Mouse (Mus musculus): ENCODE data around the gene Cd164l2. TPM values are rescaled to one million over a fixed set of nuclear protein-coding genes. Genes with fewer than 3 reads are reported as not detected.

The Cd164l2 gene
- total RNA-seq, 2 experiments from 2014 or later, result not detected

GRCm38 (mm10) chr4:133223875-133224274, 11.9 kb downstream of the Cd164l2 start:
- no peak for DNase-seq

- DNase-seq, result peak; percentile 62 to 77
Observed at GRCm38 (mm10) chr4:133226073-133226472, 14.1 kb downstream of the Cd164l2 start.

GRCm38 (mm10) chr4:133227636-133228035, 15.7 kb downstream of the Cd164l2 start:
- DNase-seq, result no peak

GRCm38 (mm10) chr4:133229582-133229981, 17.7 kb downstream of the Cd164l2 start:
- DNase-seq, result no peak

GRCm38 (mm10) chr4:133233285-133233976, 21.5 kb downstream of the Cd164l2 start:
- DNase-seq, result peak; percentile 68 to 75

GRCm38 (mm10) chr4:133234771-133235170, 22.8 kb downstream of the Cd164l2 start:
- DNase-seq, result no peak

GRCm38 (mm10) chr4:133235415-133235814, 23.5 kb downstream of the Cd164l2 start:
- no peak for DNase-seq

- DNase-seq, result no peak
Observed at GRCm38 (mm10) chr4:133237911-133238310, 26.0 kb downstream of the Cd164l2 start.

- DNase-seq, result peak; percentile 94 to 98
Observed at GRCm38 (mm10) chr4:133240490-133240921, 28.6 kb downstream of the Cd164l2 start, which contains the start of gene Map3k6. Map3k6 (plus strand) TSS chr4:133240818.

GRCm38 (mm10) chr4:133240934-133241908, 29.3 kb downstream of the Cd164l2 start:
- peak; percentile 96 to 98 for DNase-seq

- DNase-seq, result no peak
Observed at GRCm38 (mm10) chr4:133241910-133242309, 30.0 kb downstream of the Cd164l2 start.

GRCm38 (mm10) chr4:133242710-133243109, 30.8 kb downstream of the Cd164l2 start:
- DNase-seq, result no peak

GRCm38 (mm10) chr4:133243538-133243937, 31.6 kb downstream of the Cd164l2 start:
- no peak for DNase-seq

- DNase-seq, result no peak
Observed at GRCm38 (mm10) chr4:133244289-133244688, 32.4 kb downstream of the Cd164l2 start.

- peak; percentile 64 to 81 for DNase-seq
Observed at GRCm38 (mm10) chr4:133247072-133247471, 35.1 kb downstream of the Cd164l2 start.

- DNase-seq, result no peak
Observed at GRCm38 (mm10) chr4:133247806-133248449, 36.0 kb downstream of the Cd164l2 start.

- DNase-seq, result peak; percentile 83 to 90
Observed at GRCm38 (mm10) chr4:133250609-133251008, 38.7 kb downstream of the Cd164l2 start.

GRCm38 (mm10) chr4:133251214-133251613, 39.3 kb downstream of the Cd164l2 start:
- no peak for DNase-seq

- DNase-seq, result no peak
Observed at GRCm38 (mm10) chr4:133252089-133252488, 40.2 kb downstream of the Cd164l2 start.

- no peak for DNase-seq
Observed at GRCm38 (mm10) chr4:133253412-133253811, 41.5 kb downstream of the Cd164l2 start.

GRCm38 (mm10) chr4:133255392-133255791, 43.5 kb downstream of the Cd164l2 start:
- no peak for DNase-seq

- DNase-seq, result no peak
Observed at GRCm38 (mm10) chr4:133256820-133257219, 44.9 kb downstream of the Cd164l2 start.
